Mouse (Mus musculus): ENCODE results near the gene Tcte2. TPM values are rescaled to one million over a fixed set of nuclear protein-coding genes. Genes with fewer than 3 reads are reported as not detected.

The Tcte2 gene
- total and polyA plus RNA-seq, 3 experiments: 0.16 TPM; not detected in 2

GRCm38 (mm10) chr17:13712518-13712917 lies 49.1 kb downstream of the Tcte2 start:
- ATAC-seq (ENCODE audit: extremely low read depth, insufficient number of reproducible peaks, low FRiP score, poor library complexity, severe bottlenecking) (no peak), DNase-seq (ENCODE audit: low spot score) (no peak)
- no peak for TF ChIP-seq CTCF (IDR thresholded peaks at IDR 0.05; ENCODE audit: low read depth, low read length)
- no peak for TF ChIP-seq GATA2 (IDR thresholded peaks at IDR 0.05; ENCODE audit: borderline replicate concordance, low read depth, low read length)
- TF ChIP-seq GATA1 (IDR thresholded peaks at IDR 0.05; ENCODE audit: borderline replicate concordance, low read length): no peak
- TF ChIP-seq POLR2AphosphoS5 (IDR thresholded peaks at IDR 0.05; ENCODE audit: insufficient replicate concordance, low read depth, low read length): no peak
- no peak for TF ChIP-seq TAL1 (conservative IDR thresholded peaks at IDR 0.05; ENCODE audit: low read depth, low read length)

GRCm38 (mm10) chr17:13712116-13712515 lies 49.5 kb downstream of the Tcte2 start:
- no peaks in the 10 kb centered on the region for H3K27me3 ChIP-seq (ENCODE audit: insufficient read depth, low read length)
- no peaks in the 10 kb centered on the region for H3K4me1 ChIP-seq (ENCODE audit: insufficient read depth, low read depth, low read length)
- H3K4me3 ChIP-seq (ENCODE audit: low read depth, low read length): no peak overlapping the region
- no peak for ATAC-seq (ENCODE audit: extremely low read depth, insufficient number of reproducible peaks, low FRiP score, poor library complexity, severe bottlenecking)
- TF ChIP-seq TAL1 (conservative IDR thresholded peaks at IDR 0.05; ENCODE audit: low read depth, low read length) (no peak), POLR2AphosphoS5 (IDR thresholded peaks at IDR 0.05; ENCODE audit: insufficient replicate concordance, low read depth, low read length) (no peak), GATA1 (IDR thresholded peaks at IDR 0.05; ENCODE audit: borderline replicate concordance, low read length) (no peak), GATA2 (IDR thresholded peaks at IDR 0.05; ENCODE audit: borderline replicate concordance, low read depth, low read length) (no peak), CTCF (IDR thresholded peaks at IDR 0.05; ENCODE audit: low read depth, low read length) (no peak)
- peaks cover 60% of the 10 kb centered on the region for H3K9me3 ChIP-seq (replicated peaks)
- no peak for DNase-seq (ENCODE audit: low spot score)
- H3K36me3 ChIP-seq (replicated peaks): no peaks in the 10 kb centered on the region

More at GRCm38 (mm10) chr17:13712518-13712917, 49.1 kb downstream of the Tcte2 start:
- H3K4me3 ChIP-seq (ENCODE audit: low read depth, low read length): no peak overlapping the region
- H3K36me3 ChIP-seq (replicated peaks): no peaks in the 10 kb centered on the region
- no peaks in the 10 kb centered on the region for H3K4me1 ChIP-seq (ENCODE audit: insufficient read depth, low read depth, low read length)
- no peaks in the 10 kb centered on the region for H3K27me3 ChIP-seq (ENCODE audit: insufficient read depth, low read length)
- peaks cover 63% of the 10 kb centered on the region for H3K9me3 ChIP-seq (replicated peaks)

GRCm38 (mm10) chr17:13711173-13711572 lies 50.5 kb downstream of the Tcte2 start:
- TF ChIP-seq POLR2AphosphoS5 (IDR thresholded peaks at IDR 0.05; ENCODE audit: insufficient replicate concordance, low read depth, low read length) (no peak), TAL1 (conservative IDR thresholded peaks at IDR 0.05; ENCODE audit: low read depth, low read length) (no peak), CTCF (IDR thresholded peaks at IDR 0.05; ENCODE audit: low read depth, low read length) (no peak), GATA1 (IDR thresholded peaks at IDR 0.05; ENCODE audit: borderline replicate concordance, low read length) (no peak), GATA2 (IDR thresholded peaks at IDR 0.05; ENCODE audit: borderline replicate concordance, low read depth, low read length) (no peak)
- H3K4me3 ChIP-seq (ENCODE audit: low read depth, low read length): no peak overlapping the region
- peaks cover 50% of the 10 kb centered on the region for H3K9me3 ChIP-seq (replicated peaks)
- no peaks in the 10 kb centered on the region for H3K36me3 ChIP-seq (replicated peaks)
- ATAC-seq (ENCODE audit: extremely low read depth, insufficient number of reproducible peaks, low FRiP score, poor library complexity, severe bottlenecking) (no peak), DNase-seq (ENCODE audit: low spot score) (no peak)
- H3K4me1 ChIP-seq (ENCODE audit: insufficient read depth, low read depth, low read length): no peaks in the 10 kb centered on the region
- H3K27me3 ChIP-seq (ENCODE audit: insufficient read depth, low read length): no peaks in the 10 kb centered on the region

- Histone ChIP-seq H3K27me3 (ENCODE audit: insufficient read depth, low read length) (no peaks in the 10 kb centered on the region), H3K4me3 (ENCODE audit: low read depth, low read length) (no peak overlapping the region), H3K9me3 (replicated peaks) (peaks cover 48% of the 10 kb centered on the region), H3K36me3 (replicated peaks) (no peaks in the 10 kb centered on the region), H3K4me1 (ENCODE audit: insufficient read depth, low read depth, low read length) (no peaks in the 10 kb centered on the region)
- no peak for ATAC-seq (ENCODE audit: extremely low read depth, insufficient number of reproducible peaks, low FRiP score, poor library complexity, severe bottlenecking)
- TF ChIP-seq CTCF (IDR thresholded peaks at IDR 0.05; ENCODE audit: low read depth, low read length): no peak
- no peak for TF ChIP-seq GATA1 (IDR thresholded peaks at IDR 0.05; ENCODE audit: borderline replicate concordance, low read length)
- no peak for TF ChIP-seq GATA2 (IDR thresholded peaks at IDR 0.05; ENCODE audit: borderline replicate concordance, low read depth, low read length)
- TF ChIP-seq POLR2AphosphoS5 (IDR thresholded peaks at IDR 0.05; ENCODE audit: insufficient replicate concordance, low read depth, low read length): no peak
- no peak for TF ChIP-seq TAL1 (conservative IDR thresholded peaks at IDR 0.05; ENCODE audit: low read depth, low read length)
- no peak for DNase-seq (ENCODE audit: low spot score)
These were observed 56.1 kb downstream of the Tcte2 start for GRCm38 (mm10) chr17:13705481-13705921.

GRCm38 (mm10) chr17:13703611-13704320 lies 57.9 kb downstream of the Tcte2 start:
- H3K9me3 ChIP-seq (replicated peaks): peaks cover 52% of the 10 kb centered on the region
- DNase-seq (ENCODE audit: low spot score): no peak
- no peak overlapping the region for H3K4me3 ChIP-seq (ENCODE audit: low read depth, low read length)
- H3K4me1 ChIP-seq (ENCODE audit: insufficient read depth, low read depth, low read length): no peaks in the 10 kb centered on the region
- TF ChIP-seq CTCF (IDR thresholded peaks at IDR 0.05; ENCODE audit: low read depth, low read length) (no peak), GATA1 (IDR thresholded peaks at IDR 0.05; ENCODE audit: borderline replicate concordance, low read length) (no peak), TAL1 (conservative IDR thresholded peaks at IDR 0.05; ENCODE audit: low read depth, low read length) (no peak), GATA2 (IDR thresholded peaks at IDR 0.05; ENCODE audit: borderline replicate concordance, low read depth, low read length) (no peak), POLR2AphosphoS5 (IDR thresholded peaks at IDR 0.05; ENCODE audit: insufficient replicate concordance, low read depth, low read length) (no peak)
- H3K27me3 ChIP-seq (ENCODE audit: insufficient read depth, low read length): no peaks in the 10 kb centered on the region
- ATAC-seq (ENCODE audit: extremely low read depth, insufficient number of reproducible peaks, low FRiP score, poor library complexity, severe bottlenecking): no peak
- H3K36me3 ChIP-seq (replicated peaks): no peaks in the 10 kb centered on the region

- DNase-seq (ENCODE audit: low spot score) (no peak), ATAC-seq (ENCODE audit: extremely low read depth, insufficient number of reproducible peaks, low FRiP score, poor library complexity, severe bottlenecking) (no peak)
- H3K4me3 ChIP-seq (ENCODE audit: low read depth, low read length): no peak overlapping the region
- TF ChIP-seq POLR2AphosphoS5 (IDR thresholded peaks at IDR 0.05; ENCODE audit: insufficient replicate concordance, low read depth, low read length): no peak
- no peaks in the 10 kb centered on the region for H3K36me3 ChIP-seq (replicated peaks)
- H3K27me3 ChIP-seq (ENCODE audit: insufficient read depth, low read length): no peaks in the 10 kb centered on the region
- no peaks in the 10 kb centered on the region for H3K4me1 ChIP-seq (ENCODE audit: insufficient read depth, low read depth, low read length)
- H3K9me3 ChIP-seq (replicated peaks): peaks cover 42% of the 10 kb centered on the region
These were observed 61.3 kb downstream of the Tcte2 start for GRCm38 (mm10) chr17:13700131-13701016.

Measured in G1E (cell line).